Mouse (Mus musculus) testis, adult 2 months (tissue): ENCODE results near the gene Plcg2. TPM values are rescaled to one million over a fixed set of nuclear protein-coding genes. Genes with fewer than 3 reads are reported as not detected.

Experiments
- H3K27ac ChIP-seq: fragments of 200-500 bp; 2 replicates; pipeline ENCODE4 v1.5.1; 2012; ENCODE audit warnings: low read depth, low read length; ENCODE audit not compliant: control insufficient read depth, insufficient read depth
- H3K27me3 ChIP-seq: fragments of 200-500 bp; 2 replicates; pipeline ENCODE4 v1.6.1; 2012; ENCODE audit warnings: mild to moderate bottlenecking, low read length, moderate library complexity; ENCODE audit not compliant: control insufficient read depth, insufficient read depth
- H3K36me3 ChIP-seq: fragments of 200-500 bp; 2 replicates; pipeline ENCODE4 v1.6.1; 2012; ENCODE audit warnings: mild to moderate bottlenecking, low read length; ENCODE audit not compliant: control insufficient read depth, insufficient read depth
- H3K4me1 ChIP-seq: fragments of 200-500 bp; 2 replicates; pipeline ENCODE4 v1.6.1; 2012; ENCODE audit warnings: low read length; ENCODE audit not compliant: control insufficient read depth, insufficient read depth
- H3K4me3 ChIP-seq: fragments of 200-500 bp; 2 replicates; pipeline ENCODE4 v1.5.1; 2012; ENCODE audit warnings: low read depth, mild to moderate bottlenecking, low read length, moderate library complexity, mixed read lengths; ENCODE audit not compliant: control insufficient read depth
- CTCF ChIP-seq: fragments of 200-500 bp; IDR thresholded peaks from 2 replicates; pipeline ENCODE4 v1.5.1; 2012; ENCODE audit warnings: low read depth, mild to moderate bottlenecking, inconsistent platforms, low read length, moderate library complexity; ENCODE audit not compliant: control insufficient read depth, insufficient read depth, insufficient replicate concordance
- POLR2A ChIP-seq: fragments of 200-500 bp; IDR thresholded peaks from 2 replicates; pipeline ENCODE4 v1.6.1; 2012; ENCODE audit warnings: low read depth, mild to moderate bottlenecking, inconsistent platforms, low read length, moderate library complexity; ENCODE audit not compliant: control insufficient read depth
- polyA plus RNA-seq: library from polyadenylated mRNA; depleted of rRNA; stranded (reverse); fragments of >200 nt; gene quantifications from 2 replicates; pipeline ENCODE4 v1.2.3, GENCODE M21; 2012; rRNA removed

Gene Plcg2
- polyA plus RNA-seq, 1 experiment = 4.6 TPM

DNA sequence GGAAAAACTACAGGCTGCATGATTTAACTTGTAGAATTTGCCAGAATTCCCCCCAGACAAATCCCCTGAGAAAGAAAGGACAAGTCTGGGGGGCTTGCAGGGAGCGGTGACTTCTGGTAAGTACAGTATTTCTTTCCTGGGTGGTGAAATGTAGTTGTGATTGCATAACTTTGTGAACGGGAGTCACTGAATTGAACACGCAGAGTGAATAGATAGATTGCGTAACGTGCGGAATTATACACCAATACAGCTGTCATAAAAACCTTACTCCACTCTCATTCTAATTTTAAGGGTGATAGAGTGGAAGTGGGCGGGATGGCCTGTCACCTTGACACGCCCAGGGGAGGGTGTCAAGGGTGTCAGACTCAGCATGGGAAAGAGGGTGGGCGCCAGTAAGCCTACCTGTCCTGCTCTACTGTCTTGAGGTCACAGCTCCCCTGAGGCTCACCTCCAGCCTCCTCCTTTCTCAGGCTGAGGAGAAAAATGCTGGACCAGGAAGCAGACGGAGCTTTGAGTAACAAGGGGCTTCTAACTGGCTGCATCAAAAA lies 185.9 kb downstream of the Plcg2 start:
- Histone ChIP-seq H3K4me1 (no peaks in the 10 kb centered on the region), H3K36me3 (no peaks in the 10 kb centered on the region), H3K27ac (no peak overlapping the region), H3K27me3 (no peaks in the 10 kb centered on the region), H3K4me3 (no peak overlapping the region)
- TF ChIP-seq POLR2A = no peak
- no peak for TF ChIP-seq CTCF

DNA sequence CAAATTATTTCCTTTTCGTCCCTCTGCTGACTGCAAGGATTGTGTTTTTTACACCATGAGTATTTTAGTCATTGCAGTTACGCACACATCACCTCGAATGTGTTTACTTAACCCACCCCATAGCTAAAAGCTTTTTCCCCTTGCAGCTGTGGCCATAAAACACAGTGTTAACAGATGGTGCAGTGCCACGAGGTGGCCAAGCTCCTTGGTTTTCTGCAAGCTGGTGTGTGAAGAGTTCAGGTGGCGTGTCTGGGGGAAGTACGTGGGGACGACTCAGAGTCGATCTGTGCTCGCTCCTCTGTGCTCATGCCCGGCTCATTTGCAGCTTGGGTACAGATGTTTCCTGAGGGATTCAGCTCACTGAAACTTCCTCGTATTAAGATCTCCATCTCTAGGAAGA lies 186.4 kb downstream of the Plcg2 start:
- TF ChIP-seq CTCF (no peak), POLR2A (no peak)
- no peak overlapping the region for H3K27ac ChIP-seq
- H3K4me3 ChIP-seq = no peak overlapping the region
- H3K4me1 ChIP-seq = no peaks in the 10 kb centered on the region
- no peaks in the 10 kb centered on the region for H3K27me3 ChIP-seq
- H3K36me3 ChIP-seq = no peaks in the 10 kb centered on the region

Other genes starting within 250 kb of the Plcg2 start
- gene Cmip, start 241.2 kb upstream of the Plcg2 start, polyA plus RNA-seq = 10.5 and 11.0 TPM in 2 replicates
- 3.6 TPM in 2 replicates for gene Sdr42e1, start 175.4 kb downstream of the Plcg2 start, polyA plus RNA-seq
- gene Hsd17b2, start 203.6 kb downstream of the Plcg2 start, polyA plus RNA-seq = 0.57 and 0.60 TPM in 2 replicates